Mouse (Mus musculus) brown adipose tissue, adult 24 weeks (tissue): Measurements from ENCODE around the gene Dscaml1. TPM values are rescaled to one million over a fixed set of nuclear protein-coding genes. Genes with fewer than 3 reads are reported as not detected.
A peak's percentile ranks its signal among the peaks of the same experiment; 100 is the strongest.

Experiments used
- H3K27ac ChIP-seq: fragments of 200-500 bp; replicated peaks from 2 replicates; pipeline ENCODE4 v1.5.1; 2012; ENCODE audit warnings: low read depth, mild to moderate bottlenecking, low read length
- H3K4me1 ChIP-seq: fragments of 200-500 bp; 2 replicates; pipeline ENCODE4 v1.6.1; 2012; ENCODE audit warnings: low read length, mixed read lengths; ENCODE audit not compliant: control insufficient read depth, insufficient read depth, insufficient read length
- H3K4me3 ChIP-seq: fragments of 200-500 bp; 2 replicates; pipeline ENCODE4 v1.5.1; 2012; ENCODE audit warnings: low read depth, mild to moderate bottlenecking, low read length, moderate library complexity; ENCODE audit not compliant: insufficient read depth
- polyA plus RNA-seq: library from polyadenylated mRNA; stranded (reverse); fragments of >200 nt; gene quantifications from 2 replicates; pipeline ENCODE4 v1.2.4, GENCODE M21; 2012; ENCODE audit not compliant: missing spikeins, insufficient read depth, insufficient read length

Dscaml1 gene
- polyA plus RNA-seq, 1 experiment = not detected

DNA sequence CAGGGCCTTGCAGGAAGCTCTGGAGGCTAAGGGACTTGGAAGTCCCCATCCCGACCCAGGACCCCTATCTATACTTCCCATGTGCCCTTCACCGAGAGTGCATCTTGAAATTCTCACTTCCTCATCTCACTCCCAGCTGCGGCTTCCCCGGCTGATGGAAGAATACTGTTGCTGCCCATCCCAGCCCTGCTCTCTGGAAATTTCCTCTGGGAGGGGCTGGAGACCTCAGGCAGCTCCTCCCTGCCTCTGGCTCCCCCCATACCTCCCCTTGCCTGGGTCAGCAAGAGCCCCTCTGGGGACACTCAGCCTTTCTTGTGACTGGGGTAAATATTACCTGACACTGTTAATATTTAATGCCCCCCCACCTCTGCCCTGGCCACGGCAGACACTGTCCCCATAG, 20.7 kb upstream of the Dscaml1 start:
- Histone ChIP-seq H3K4me1 (no peaks in the 10 kb centered on the region), H3K27ac (peak overlapping the region; percentile 74), H3K4me3 (no peak overlapping the region)

DNA sequence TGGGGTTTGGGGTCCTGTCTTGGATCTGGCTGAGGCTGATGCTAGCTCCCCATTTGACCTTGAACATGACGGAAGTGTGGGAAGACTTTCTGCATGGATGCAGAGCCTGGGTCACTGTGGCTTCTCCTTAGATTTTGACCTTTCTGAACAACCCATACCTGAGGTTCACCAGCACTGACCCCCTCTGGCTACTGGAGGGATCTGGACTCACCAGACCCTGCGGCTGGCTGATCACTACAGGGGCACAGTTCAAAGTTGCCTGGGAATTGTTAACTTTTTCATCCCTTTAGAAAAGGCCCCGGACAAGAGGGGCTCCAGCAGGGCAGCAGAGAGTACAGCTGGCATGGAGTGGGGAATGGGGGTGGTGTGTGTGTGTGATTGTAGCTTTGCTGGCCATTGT, 19.6 kb upstream of the Dscaml1 start:
- H3K27ac ChIP-seq = no peak overlapping the region
- H3K4me3 ChIP-seq = no peak overlapping the region

DNA sequence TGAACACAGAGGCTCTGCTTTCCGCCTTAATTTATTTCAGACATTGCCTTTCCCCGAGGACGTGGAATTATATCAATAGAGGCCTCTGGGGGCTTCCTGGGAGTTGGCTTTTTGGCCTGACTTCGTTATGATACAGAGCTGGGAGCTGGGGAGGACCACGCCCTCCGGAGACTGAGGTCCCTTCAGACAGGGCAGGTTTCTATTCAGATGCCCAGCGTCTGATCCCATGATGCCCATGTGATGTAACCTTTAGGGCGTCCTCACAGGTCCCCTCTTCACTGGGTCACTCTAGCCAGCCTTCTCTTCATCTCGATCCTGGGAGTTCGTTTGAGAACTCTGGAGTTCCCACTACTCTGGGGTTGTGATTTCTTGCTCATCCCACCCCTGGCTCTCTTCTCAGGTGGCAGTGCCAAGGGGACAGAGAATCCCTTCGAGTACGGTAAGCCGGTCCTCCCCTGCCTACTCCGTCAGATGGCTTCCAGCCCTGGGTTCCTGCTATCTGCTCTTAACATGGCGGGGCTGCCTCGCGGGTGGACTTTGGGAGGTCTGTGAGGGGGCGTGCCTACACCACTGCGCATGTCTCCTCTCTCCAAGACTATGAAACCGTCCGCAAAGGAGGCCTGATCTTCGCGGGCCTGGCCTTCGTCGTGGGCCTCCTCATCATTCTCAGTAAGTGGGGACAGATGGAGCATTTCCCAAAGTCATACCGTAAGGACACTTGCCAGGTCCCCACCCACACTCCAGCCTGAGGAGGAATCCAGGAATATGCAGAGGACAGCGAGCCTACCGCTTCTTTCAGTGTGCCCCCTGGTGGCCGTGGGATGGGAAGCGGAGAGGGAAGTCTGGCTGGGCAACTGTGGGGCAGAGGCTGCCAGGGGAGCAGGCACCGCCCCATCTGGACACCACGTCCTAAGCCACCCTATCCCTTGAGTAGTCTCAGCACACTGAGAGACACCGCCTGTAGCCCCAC, 18.4 kb upstream of the Dscaml1 start:
- H3K27ac ChIP-seq = no peak overlapping the region
- H3K4me1 ChIP-seq = no peaks in the 10 kb centered on the region
- H3K4me3 ChIP-seq = peak overlapping the region; percentile 40; the same call in 1 of the 2 replicates

More for the DNA sequence above, 19.6 kb upstream of the Dscaml1 start:
- no peaks in the 10 kb centered on the region for H3K4me1 ChIP-seq

DNA sequence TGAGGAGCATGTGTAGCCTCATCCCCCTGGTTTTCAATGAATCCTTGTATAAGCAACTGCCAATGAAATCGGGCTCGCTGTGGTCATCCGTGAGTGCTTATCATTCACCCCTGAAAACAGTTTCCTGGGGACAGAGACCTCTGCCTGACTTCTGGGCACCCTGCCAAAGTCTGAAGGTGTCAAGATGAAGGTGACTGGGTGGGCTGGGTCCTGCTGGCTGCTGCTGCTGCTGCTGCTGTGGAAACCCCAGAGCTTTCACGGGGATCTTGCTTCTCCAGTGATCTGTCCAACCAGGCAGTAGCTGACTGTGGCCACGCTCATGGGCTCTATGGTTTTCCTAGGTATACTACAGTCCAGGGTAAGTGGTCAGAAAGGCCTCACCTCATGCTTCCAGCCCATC, 16.2 kb upstream of the Dscaml1 start:
- Histone ChIP-seq H3K4me1 (no peaks in the 10 kb centered on the region), H3K27ac (no peak overlapping the region), H3K4me3 (no peak overlapping the region)

DNA sequence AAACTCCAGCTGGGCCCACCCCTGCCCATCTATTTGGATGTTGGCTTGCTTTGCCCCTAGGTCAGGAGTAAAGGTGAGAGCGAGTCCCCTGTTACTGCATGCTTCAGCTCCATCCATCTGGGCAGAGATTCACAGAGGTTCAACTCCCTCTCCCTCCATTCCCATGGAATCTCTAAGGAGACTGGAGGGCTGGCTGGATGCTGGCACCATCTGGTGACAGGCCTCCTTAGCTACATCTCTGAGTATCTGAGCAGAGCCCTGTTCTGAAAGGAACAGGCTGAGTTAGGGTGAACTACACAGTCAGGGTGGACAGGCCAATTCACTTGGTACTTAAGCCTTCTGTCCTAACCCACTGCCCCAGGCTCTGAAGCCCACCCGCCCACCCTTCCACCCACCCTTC, 15.8 kb upstream of the Dscaml1 start:
- H3K27ac ChIP-seq = no peak overlapping the region
- H3K4me1 ChIP-seq = no peaks in the 10 kb centered on the region
- H3K4me3 ChIP-seq = no peak overlapping the region

DNA sequence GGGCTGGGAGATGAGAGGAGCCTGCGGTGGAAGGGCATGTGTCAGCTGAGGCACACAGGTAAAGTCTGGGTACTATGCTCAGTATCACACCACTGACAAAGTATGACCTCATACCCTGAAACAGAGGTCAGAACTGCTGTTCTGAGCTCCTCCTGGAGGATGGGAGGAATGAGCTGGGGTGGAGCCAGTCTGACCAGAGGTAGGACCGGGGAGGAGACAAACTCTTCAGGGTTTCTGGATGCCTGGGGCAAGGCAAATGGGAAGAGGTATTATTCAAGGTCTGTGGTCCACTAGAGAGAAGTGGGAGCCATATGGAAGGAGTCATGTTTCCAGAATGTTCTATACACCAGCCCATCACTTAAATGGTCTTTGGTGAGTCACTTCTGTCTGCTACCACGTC, 15.3 kb upstream of the Dscaml1 start:
- no peaks in the 10 kb centered on the region for H3K4me1 ChIP-seq
- no peak overlapping the region for H3K27ac ChIP-seq
- no peak overlapping the region for H3K4me3 ChIP-seq

DNA sequence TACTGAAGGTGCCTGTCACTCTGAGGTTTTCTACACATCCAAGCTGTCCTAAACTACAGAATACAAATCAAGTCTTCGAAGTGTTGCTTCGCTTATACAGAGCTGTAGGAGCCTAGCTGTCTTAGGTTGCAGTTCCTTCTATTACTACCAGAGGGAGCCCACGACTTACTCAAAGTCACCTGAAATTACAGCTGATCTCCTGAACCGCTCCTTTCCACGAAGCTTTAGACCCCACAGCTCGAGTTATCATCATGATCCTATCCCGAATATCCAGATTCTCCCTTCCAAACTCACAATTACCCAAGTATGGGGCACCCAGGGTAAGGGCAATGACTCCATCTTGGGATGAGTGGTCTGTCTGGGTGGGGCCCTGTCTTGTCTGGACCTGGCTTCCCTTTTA, 14.6 kb upstream of the Dscaml1 start:
- H3K4me3 ChIP-seq = no peak overlapping the region
- no peak overlapping the region for H3K27ac ChIP-seq
- H3K4me1 ChIP-seq = no peaks in the 10 kb centered on the region

DNA sequence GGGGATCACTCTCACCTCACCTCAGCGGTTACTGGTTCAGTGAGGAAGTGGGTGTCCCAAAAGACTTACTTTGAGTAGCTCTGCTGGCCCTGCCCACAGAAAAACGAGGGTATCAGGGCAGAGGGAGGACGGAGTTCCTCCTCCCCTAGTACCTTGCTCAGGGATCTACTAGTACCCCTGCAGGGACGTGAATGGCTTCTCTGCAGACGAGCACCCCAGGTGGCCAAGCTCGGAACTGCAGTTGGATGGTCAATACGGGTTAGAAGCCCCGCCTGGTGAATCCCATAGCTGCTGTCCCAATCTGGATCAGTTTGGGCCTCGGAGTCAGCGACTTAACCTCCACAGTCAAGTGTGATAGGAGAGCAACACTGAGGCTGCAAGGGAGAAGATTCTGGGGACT, 14.1 kb upstream of the Dscaml1 start:
- Histone ChIP-seq H3K4me3 (no peak overlapping the region), H3K27ac (no peak overlapping the region), H3K4me1 (no peaks in the 10 kb centered on the region)

DNA sequence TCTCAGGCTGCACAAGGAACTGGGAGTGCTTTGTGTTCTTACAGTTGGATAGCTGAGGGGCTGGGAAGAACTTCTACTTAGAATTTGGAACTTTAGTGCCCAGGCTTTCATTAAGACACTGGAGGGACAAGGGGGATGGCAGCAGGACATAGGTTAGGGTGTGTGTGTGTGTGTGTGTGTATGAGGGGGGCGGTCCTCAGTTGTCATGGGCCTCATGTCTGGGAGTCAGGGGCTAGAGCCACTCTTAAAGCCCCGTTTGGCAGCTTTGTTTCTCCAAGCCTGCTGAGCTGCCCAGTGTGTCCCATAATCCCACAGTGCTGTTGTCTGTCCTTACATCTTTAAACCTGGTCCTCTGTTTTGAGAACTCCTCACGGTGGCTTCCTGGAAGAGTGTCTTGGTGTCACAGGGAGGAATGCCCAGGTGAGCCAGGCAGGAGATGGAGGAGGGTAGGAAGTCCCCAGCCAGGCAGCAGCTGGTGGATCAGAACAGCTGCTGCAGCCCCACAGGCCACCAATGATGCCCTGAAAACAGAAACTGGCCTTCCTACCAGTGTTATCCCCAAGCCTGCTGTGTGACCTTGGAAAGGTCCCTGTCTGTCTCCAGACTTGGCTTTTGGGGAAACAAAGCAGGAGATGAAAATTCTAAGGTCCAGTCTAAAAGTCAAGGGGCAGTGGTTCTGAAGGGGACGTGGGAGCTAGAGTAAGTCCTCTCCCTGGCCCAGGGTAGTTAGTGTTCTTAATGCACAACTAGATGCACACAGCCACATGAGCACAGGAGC, 13.5 kb upstream of the Dscaml1 start:
- H3K27ac ChIP-seq = no peak overlapping the region
- no peaks in the 10 kb centered on the region for H3K4me1 ChIP-seq
- H3K4me3 ChIP-seq = no peak overlapping the region

DNA sequence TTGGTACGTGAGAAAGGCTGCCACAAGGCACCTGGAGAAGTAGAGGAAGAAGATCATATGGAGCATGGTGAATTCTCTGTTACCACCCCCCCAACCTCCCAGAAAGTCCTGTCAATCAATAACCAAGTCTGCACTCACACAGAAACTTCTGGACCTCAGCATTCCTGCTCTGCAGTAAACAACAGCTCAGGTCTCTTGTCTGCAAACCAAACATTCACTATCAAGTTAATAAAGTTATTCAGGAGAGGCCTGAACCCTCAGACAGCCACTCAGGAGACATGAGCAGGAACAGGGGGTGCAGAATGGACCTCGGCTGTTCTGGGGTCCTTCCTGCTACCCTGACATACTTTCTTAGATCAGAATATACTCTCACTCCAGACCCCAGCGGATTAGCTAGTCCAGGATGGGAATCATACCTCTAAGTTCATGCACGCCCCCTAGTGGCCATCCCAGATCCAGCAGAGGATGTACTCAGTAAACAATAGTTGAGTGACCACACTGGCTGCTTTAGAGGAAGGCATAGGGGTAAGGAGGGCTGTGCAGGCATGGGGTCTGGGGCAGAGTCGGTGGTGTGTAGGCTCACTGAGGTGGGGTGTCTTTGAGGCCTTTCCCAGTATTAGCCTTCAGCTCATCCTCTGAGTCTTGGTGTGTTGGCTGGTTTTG, 12.8 kb upstream of the Dscaml1 start:
- Histone ChIP-seq H3K4me3 (no peak overlapping the region), H3K27ac (no peak overlapping the region), H3K4me1 (no peaks in the 10 kb centered on the region)

DNA sequence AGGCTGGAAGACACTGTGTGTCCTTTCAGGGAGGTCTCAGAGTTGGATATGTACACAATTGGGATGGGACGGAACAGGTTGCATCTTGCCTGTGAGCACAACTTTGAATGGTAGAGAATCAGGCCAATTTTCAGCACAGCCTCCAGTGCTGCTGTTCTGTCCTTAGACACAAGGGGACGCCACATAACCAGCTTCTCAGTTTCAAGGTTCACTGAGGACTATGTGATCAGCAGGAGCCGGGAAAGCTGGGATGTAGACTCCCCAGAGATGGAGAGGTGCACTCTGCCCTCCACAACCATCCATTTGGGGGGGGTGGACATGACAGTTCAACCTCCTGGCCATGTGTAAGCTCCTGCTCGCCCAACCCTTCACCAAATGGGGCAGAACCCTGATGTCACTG, 10.5 kb upstream of the Dscaml1 start:
- H3K27ac ChIP-seq = no peak overlapping the region
- H3K4me3 ChIP-seq = no peak overlapping the region
- H3K4me1 ChIP-seq = no peaks in the 10 kb centered on the region

DNA sequence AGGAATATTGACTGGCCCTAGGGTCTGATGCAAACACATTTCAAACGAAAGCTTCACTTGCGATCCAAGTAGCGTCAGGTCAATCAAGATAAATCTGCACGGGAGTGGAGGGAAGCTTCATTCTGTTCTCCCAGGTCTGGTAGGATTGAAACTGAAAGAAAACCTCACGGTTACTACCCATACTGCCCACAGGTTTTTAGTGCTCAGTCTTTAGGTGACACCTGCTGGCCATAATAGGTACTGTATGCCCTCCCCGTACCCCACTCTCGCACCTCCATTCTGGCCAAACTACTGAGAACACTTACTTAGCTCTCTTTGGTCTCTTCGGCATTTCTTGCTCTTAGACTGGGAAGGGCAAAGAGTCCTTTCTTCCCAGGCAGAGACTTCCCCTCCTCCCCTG, 9.2 kb upstream of the Dscaml1 start:
- Histone ChIP-seq H3K27ac (no peak overlapping the region), H3K4me3 (peak overlapping the region; percentile 45), H3K4me1 (no peaks in the 10 kb centered on the region)

DNA sequence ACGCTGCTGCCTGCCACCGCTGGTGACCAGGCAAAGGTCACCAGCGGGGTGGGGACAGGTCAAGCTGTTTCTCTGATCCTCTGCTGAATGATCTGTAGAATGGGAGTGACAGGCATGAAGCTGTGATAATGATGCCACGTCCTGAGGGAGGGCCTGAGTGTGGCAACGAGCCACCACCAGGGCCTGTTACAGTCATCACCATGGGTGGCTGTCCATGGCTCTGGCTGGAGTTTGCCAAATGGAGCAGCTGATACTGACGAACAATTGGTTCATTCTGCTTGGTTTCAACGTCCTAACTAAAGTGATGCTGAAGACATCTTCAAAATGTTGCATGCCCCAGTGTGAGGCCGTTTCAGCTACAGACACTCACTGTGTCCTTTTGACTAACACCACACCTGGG, 8.2 kb upstream of the Dscaml1 start:
- Histone ChIP-seq H3K4me1 (no peaks in the 10 kb centered on the region), H3K27ac (no peak overlapping the region)

DNA sequence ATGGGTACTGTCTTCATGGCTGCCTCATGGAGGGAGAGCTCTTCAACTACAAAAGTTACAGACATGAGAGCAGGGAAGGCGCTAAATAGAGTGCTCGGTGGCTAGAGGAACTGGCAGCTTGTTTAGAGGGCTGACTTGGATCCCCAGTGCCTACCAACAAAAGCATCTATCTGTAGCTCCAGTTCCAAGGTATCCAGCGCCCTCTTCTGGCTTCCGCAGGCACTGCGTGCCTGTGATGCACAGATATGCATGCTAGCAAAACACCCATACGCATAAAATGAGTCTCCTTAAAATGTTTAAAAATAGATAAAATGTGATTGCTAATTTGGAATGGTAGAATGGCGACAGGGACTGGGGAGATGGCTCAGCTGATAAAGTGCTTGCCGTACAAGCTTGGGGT, 5.2 kb upstream of the Dscaml1 start:
- Histone ChIP-seq H3K4me1 (no peaks in the 10 kb centered on the region), H3K27ac (no peak overlapping the region), H3K4me3 (no peak overlapping the region)

More for the DNA sequence above, 8.2 kb upstream of the Dscaml1 start:
- H3K4me3 ChIP-seq = no peak overlapping the region

DNA sequence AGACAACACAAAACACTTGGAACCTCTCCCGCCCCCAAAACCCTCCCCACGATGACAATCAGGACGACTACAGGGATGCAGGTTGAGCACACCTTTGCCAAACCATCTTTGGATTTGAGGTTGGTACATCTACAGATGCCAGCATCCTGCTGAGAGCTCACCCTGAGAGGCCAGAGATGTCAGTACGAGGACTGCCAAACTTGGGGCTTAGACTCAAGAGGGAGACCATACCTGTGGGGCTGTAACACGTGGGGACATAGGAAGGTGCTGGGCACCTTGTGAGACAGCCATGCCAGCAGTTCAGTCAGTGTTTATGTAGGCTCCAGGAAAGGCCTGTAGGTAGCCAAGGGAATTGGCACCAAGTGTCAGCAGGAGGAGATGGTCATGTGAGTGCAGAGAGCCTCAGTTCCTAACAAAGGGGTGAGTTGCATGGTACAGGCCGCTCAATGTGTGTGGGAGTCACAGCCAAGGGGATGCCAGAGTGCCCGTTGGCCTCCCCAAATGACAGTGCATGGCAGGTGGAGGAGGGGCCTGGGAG, 3.6 kb upstream of the Dscaml1 start:
- Histone ChIP-seq H3K4me3 (no peak overlapping the region), H3K27ac (no peak overlapping the region), H3K4me1 (no peaks in the 10 kb centered on the region)
